Mouse (Mus musculus): Measurements from ENCODE around the gene Fhl2.

Gene Fhl2

GRCm38 (mm10) chr1:43196661-43197241, at the start of gene Fhl2:
Gene Fhl2 (minus strand): TSS chr1:43196984.
- no peak for DNase-seq

GRCm38 (mm10) chr1:43245014-43245413, 48.2 kb upstream of the Fhl2 start:
- peak; percentile 41 for DNase-seq

GRCm38 (mm10) chr1:43241208-43241607, 44.4 kb upstream of the Fhl2 start:
- no peak for DNase-seq

GRCm38 (mm10) chr1:43239796-43240313, 43.1 kb upstream of the Fhl2 start:
- no peak for DNase-seq

- DNase-seq, result no peak
Measured at GRCm38 (mm10) chr1:43238471-43238870, 41.7 kb upstream of the Fhl2 start.

GRCm38 (mm10) chr1:43237360-43238235, 40.8 kb upstream of the Fhl2 start:
- no peak for DNase-seq

- no peak for DNase-seq
Measured at GRCm38 (mm10) chr1:43225531-43226151, 28.9 kb upstream of the Fhl2 start.

GRCm38 (mm10) chr1:43224943-43225342, 28.2 kb upstream of the Fhl2 start:
- peak; percentile 63 for DNase-seq

- no peak for DNase-seq
Measured at GRCm38 (mm10) chr1:43224171-43224570, 27.4 kb upstream of the Fhl2 start.

GRCm38 (mm10) chr1:43223097-43223496, 26.3 kb upstream of the Fhl2 start:
- DNase-seq, result no peak

GRCm38 (mm10) chr1:43218016-43218680, 21.4 kb upstream of the Fhl2 start:
- no peak for DNase-seq

- DNase-seq, result no peak
Measured at GRCm38 (mm10) chr1:43215601-43216000, 18.8 kb upstream of the Fhl2 start.

GRCm38 (mm10) chr1:43211274-43211673, 14.5 kb upstream of the Fhl2 start:
- DNase-seq, result no peak

- no peak for DNase-seq
Measured at GRCm38 (mm10) chr1:43210285-43210684, 13.5 kb upstream of the Fhl2 start.

GRCm38 (mm10) chr1:43207147-43207546, 10.4 kb upstream of the Fhl2 start:
- no peak for DNase-seq

- no peak for DNase-seq
Measured at GRCm38 (mm10) chr1:43203282-43203681, 6.5 kb upstream of the Fhl2 start.

- no peak for DNase-seq
Measured at GRCm38 (mm10) chr1:43202226-43202625, 5.4 kb upstream of the Fhl2 start.

GRCm38 (mm10) chr1:43201796-43202195, 5.0 kb upstream of the Fhl2 start:
- no peak for DNase-seq

- DNase-seq, result no peak
Measured at GRCm38 (mm10) chr1:43199867-43200240, 3.1 kb upstream of the Fhl2 start.

- no peak for DNase-seq
Measured at GRCm38 (mm10) chr1:43199210-43199866, 2.6 kb upstream of the Fhl2 start.

- no peak for DNase-seq
Measured at GRCm38 (mm10) chr1:43196059-43196458, 725 bp downstream of the Fhl2 start.

- no peak for DNase-seq
Measured at GRCm38 (mm10) chr1:43193423-43193822, 3.4 kb downstream of the Fhl2 start.

GRCm38 (mm10) chr1:43192471-43192870, 4.3 kb downstream of the Fhl2 start:
- peak; percentile 33 for DNase-seq
